Mouse (Mus musculus) G1E (cell line): Measurements from ENCODE around the gene Dkkl1. TPM values are rescaled to one million over a fixed set of nuclear protein-coding genes. Genes with fewer than 3 reads are reported as not detected.

Source experiments
- ATAC-seq: 2 replicates; pipeline ENCODE4 v1.8.0; 2016; ENCODE audit warnings: mild to moderate bottlenecking; ENCODE audit not compliant: insufficient number of reproducible peaks, poor library complexity, low FRiP score, severe bottlenecking; ENCODE audit errors: extremely low read depth
- DNase-seq: peaks from one replicate; pipeline ENCODE4 v3.0.0; 2012; ENCODE audit warnings: low spot score
- H3K27me3 ChIP-seq: 2 replicates; pipeline ENCODE4 v1.6.1; 2012; ENCODE audit warnings: mild to moderate bottlenecking, low read length, inconsistent platforms; ENCODE audit not compliant: insufficient read depth
- H3K36me3 ChIP-seq: replicated peaks from 2 replicates; pipeline ENCODE3; 2012; ENCODE audit warnings: mild to moderate bottlenecking, inconsistent platforms
- H3K4me1 ChIP-seq: 2 replicates; pipeline ENCODE4 v1.6.1; 2012; ENCODE audit warnings: low read depth, low read length, inconsistent platforms, mixed read lengths; ENCODE audit not compliant: insufficient read depth
- H3K4me3 ChIP-seq: 2 replicates; pipeline ENCODE4 v1.5.1; 2012; ENCODE audit warnings: low read depth, mild to moderate bottlenecking, inconsistent platforms, low read length, moderate library complexity, mixed read lengths
- H3K9me3 ChIP-seq: replicated peaks from 2 replicates; pipeline ENCODE4 v1.6.1; 2012; ENCODE audit warnings: inconsistent platforms
- CTCF ChIP-seq: IDR thresholded peaks from 2 replicates; pipeline ENCODE4 v1.5.1; 2012; ENCODE audit warnings: low read depth, low read length, inconsistent platforms, mixed read lengths
- GATA1 ChIP-seq: IDR thresholded peaks from 2 replicates; pipeline ENCODE4 v1.6.1; 2012; ENCODE audit warnings: borderline replicate concordance, low read length, inconsistent platforms, mixed read lengths
- GATA2 ChIP-seq: IDR thresholded peaks from 2 replicates; pipeline ENCODE4 v1.6.1; 2012; ENCODE audit warnings: low read depth, low read length, inconsistent platforms, borderline replicate concordance
- POLR2AphosphoS5 ChIP-seq: IDR thresholded peaks from 2 replicates; pipeline ENCODE4 v1.6.1; 2012; ENCODE audit warnings: low read depth, low read length, inconsistent platforms; ENCODE audit not compliant: insufficient replicate concordance
- TAL1 ChIP-seq: conservative IDR thresholded peaks from 2 replicates; pipeline ENCODE4 v1.6.1; 2012; ENCODE audit warnings: low read depth, low read length, inconsistent platforms, mixed read lengths
- polyA plus RNA-seq: library from polyadenylated mRNA; stranded (reverse); fragments of >175 nt; gene quantifications from 2 replicates; pipeline ENCODE4 v1.2.3, GENCODE M21; 2012
- total RNA-seq, 2 experiments: library from RNA; stranded (forward) in 1 of 2; stranded (reverse) in 1 of 2; fragments of 200-1000 nt in 1 of 2; fragments of >200 nt in 1 of 2; fragmentation: Nextera tagmentation in 1 of 2; gene quantifications; 2 replicates each; pipeline ENCODE4 v1.2.3; 2014 to 2017

Dkkl1 gene
- total and polyA plus RNA-seq, 3 experiments: 0.11 TPM; not detected in 2

GRCm38 (mm10) chr7:45231192-45231591, 19.2 kb upstream of the Dkkl1 start:
- Histone ChIP-seq H3K4me1 (peaks cover 21% of the 10 kb centered on the region), H3K9me3 (no peaks in the 10 kb centered on the region), H3K36me3 (peaks cover 48% of the 10 kb centered on the region), H3K4me3 (no peak overlapping the region), H3K27me3 (peaks cover 26% of the 10 kb centered on the region)
- DNase-seq (no peak), ATAC-seq (no peak)
- TF ChIP-seq CTCF: no peak
- no peak for TF ChIP-seq GATA2
- TF ChIP-seq TAL1: no peak
- no peak for TF ChIP-seq POLR2AphosphoS5
- no peak for TF ChIP-seq GATA1

GRCm38 (mm10) chr7:45229459-45230203, 17.7 kb upstream of the Dkkl1 start:
- TF ChIP-seq CTCF: no peak
- no peak for TF ChIP-seq GATA2
- Histone ChIP-seq H3K4me1 (peaks cover 9% of the 10 kb centered on the region), H3K4me3 (no peak overlapping the region), H3K9me3 (no peaks in the 10 kb centered on the region), H3K27me3 (peaks cover 38% of the 10 kb centered on the region), H3K36me3 (peaks cover 32% of the 10 kb centered on the region)
- ATAC-seq (no peak), DNase-seq (no peak)

- TF ChIP-seq GATA1: no peak
- no peak for TF ChIP-seq GATA2
- TF ChIP-seq CTCF: no peak
- no peak for TF ChIP-seq POLR2AphosphoS5
- TF ChIP-seq TAL1: no peak
- ATAC-seq (no peak), DNase-seq (no peak)
- Histone ChIP-seq H3K27me3 (peaks cover 41% of the 10 kb centered on the region), H3K4me3 (no peak overlapping the region), H3K4me1 (peaks cover 8% of the 10 kb centered on the region), H3K9me3 (no peaks in the 10 kb centered on the region), H3K36me3 (peaks cover 26% of the 10 kb centered on the region)
Measured at GRCm38 (mm10) chr7:45229046-45229445, 17.1 kb upstream of the Dkkl1 start.

- Histone ChIP-seq H3K4me3 (no peak overlapping the region), H3K36me3 (peaks cover 21% of the 10 kb centered on the region), H3K4me1 (peaks cover 6% of the 10 kb centered on the region), H3K9me3 (no peaks in the 10 kb centered on the region), H3K27me3 (peaks cover 44% of the 10 kb centered on the region)
- ATAC-seq: no peak
- no peak for TF ChIP-seq TAL1
- no peak for TF ChIP-seq GATA2
- TF ChIP-seq CTCF: no peak
- no peak for TF ChIP-seq POLR2AphosphoS5
- TF ChIP-seq GATA1: no peak
- DNase-seq: no peak
Measured at GRCm38 (mm10) chr7:45228548-45228947, 16.6 kb upstream of the Dkkl1 start.

- DNase-seq (no peak), ATAC-seq (no peak)
- H3K9me3 ChIP-seq: no peaks in the 10 kb centered on the region
- peaks cover 3% of the 10 kb centered on the region for H3K36me3 ChIP-seq
- no peak overlapping the region for H3K4me3 ChIP-seq
- peaks cover 4% of the 10 kb centered on the region for H3K4me1 ChIP-seq
- TF ChIP-seq TAL1 (no peak), POLR2AphosphoS5 (no peak), GATA2 (no peak)
- peaks cover 50% of the 10 kb centered on the region for H3K27me3 ChIP-seq
Measured at GRCm38 (mm10) chr7:45226421-45226820, 14.5 kb upstream of the Dkkl1 start.

- Histone ChIP-seq H3K4me1 (no peaks in the 10 kb centered on the region; the same call in none of the 2 replicates), H3K36me3 (no peaks in the 10 kb centered on the region), H3K4me3 (no peak overlapping the region), H3K9me3 (no peaks in the 10 kb centered on the region), H3K27me3 (peaks cover 56% of the 10 kb centered on the region)
- DNase-seq: no peak
- no peak for ATAC-seq
- TF ChIP-seq CTCF (no peak), GATA2 (no peak), POLR2AphosphoS5 (no peak)
Measured at GRCm38 (mm10) chr7:45224826-45225225, 12.9 kb upstream of the Dkkl1 start.

- TF ChIP-seq POLR2AphosphoS5 (no peak), TAL1 (no peak), GATA2 (no peak), CTCF (no peak), GATA1 (no peak)
- no peaks in the 10 kb centered on the region; the same call in 1 of the 2 replicates for H3K4me1 ChIP-seq
- H3K27me3 ChIP-seq: peaks cover 59% of the 10 kb centered on the region
- no peak overlapping the region for H3K4me3 ChIP-seq
- DNase-seq: no peak
- no peak for ATAC-seq
- no peaks in the 10 kb centered on the region for H3K9me3 ChIP-seq
- no peaks in the 10 kb centered on the region for H3K36me3 ChIP-seq
Measured at GRCm38 (mm10) chr7:45221680-45222079, 9.7 kb upstream of the Dkkl1 start.
